Mouse (Mus musculus) cerebellum, adult 11 months (tissue): ENCODE measurements at regions not wholly inside any gene's neighbourhood (a gene's known extent, or its start where the extent isn't known, plus 50 kb on each side); places are given as distances from the start of the nearest gene placed in this dataset.
A peak's percentile ranks its signal among the peaks of the same experiment; 100 is the strongest.
"Not testable (repeated sequence)": the region's sequence is repeated elsewhere in the genome, so short reads cannot be mapped to it uniquely, and the experiment has no call there.

Experiments used
- DNase-seq: peaks from one replicate; pipeline ENCODE4 v3.0.0; 2022

- DNase-seq: no peak
Observed at GRCm38 (mm10) chr10:68963090-68963489, 188.1 kb upstream of the Rhobtb1 start.

- DNase-seq: no peak
Observed at GRCm38 (mm10) chr10:68965271-68965670, 186.0 kb upstream of the Rhobtb1 start.

- DNase-seq: no peak
Observed at GRCm38 (mm10) chr10:68967976-68968968, 183.0 kb upstream of the Rhobtb1 start.

GRCm38 (mm10) chr10:68970521-68970920 lies 180.7 kb upstream of the Rhobtb1 start:
- no peak for DNase-seq

- DNase-seq: no peak
Observed at GRCm38 (mm10) chr10:68974771-68975170, 176.5 kb upstream of the Rhobtb1 start.

- DNase-seq: no peak
Observed at GRCm38 (mm10) chr10:68976443-68977025, 174.7 kb upstream of the Rhobtb1 start.

GRCm38 (mm10) chr10:68978115-68978514 lies 173.1 kb upstream of the Rhobtb1 start:
- no peak for DNase-seq

- no peak for DNase-seq
Observed at GRCm38 (mm10) chr10:68979949-68980348, 171.3 kb upstream of the Rhobtb1 start.

- DNase-seq: no peak
Observed at GRCm38 (mm10) chr10:68982288-68982687, 168.9 kb upstream of the Rhobtb1 start.

- DNase-seq: no peak
Observed at GRCm38 (mm10) chr10:68990584-68990983, 160.7 kb upstream of the Rhobtb1 start.

- DNase-seq: no peak
Observed at GRCm38 (mm10) chr10:68999610-69000009, 151.6 kb upstream of the Rhobtb1 start.

- no peak for DNase-seq
Observed at GRCm38 (mm10) chr10:69001654-69002435, 149.4 kb upstream of the Rhobtb1 start.

- DNase-seq: peak; percentile 16
Observed at GRCm38 (mm10) chr10:69005199-69005872, 145.9 kb upstream of the Rhobtb1 start.

- DNase-seq: not testable (repeated sequence)
Observed at GRCm38 (mm10) chr10:69008679-69009078, 142.6 kb upstream of the Rhobtb1 start.

- DNase-seq: no peak
Observed at GRCm38 (mm10) chr10:69020811-69021743, 130.2 kb upstream of the Rhobtb1 start.

GRCm38 (mm10) chr10:69033410-69033809 lies 117.8 kb upstream of the Rhobtb1 start:
- no peak for DNase-seq

GRCm38 (mm10) chr10:69034390-69035120 lies 116.7 kb upstream of the Rhobtb1 start:
- DNase-seq: no peak

GRCm38 (mm10) chr10:69035536-69035935 lies 115.7 kb upstream of the Rhobtb1 start:
- DNase-seq: not testable (repeated sequence)

GRCm38 (mm10) chr10:69036096-69036495 lies 115.1 kb upstream of the Rhobtb1 start:
- no peak for DNase-seq

GRCm38 (mm10) chr10:69044171-69044651 lies 107.0 kb upstream of the Rhobtb1 start:
- DNase-seq: no peak

GRCm38 (mm10) chr10:69045275-69045674 lies 106.0 kb upstream of the Rhobtb1 start:
- DNase-seq: no peak
